Mouse (Mus musculus) gastrocnemius, postnatal 10 days (tissue): ENCODE data around the gene Ncstn. TPM values are rescaled to one million over a fixed set of nuclear protein-coding genes. Genes with fewer than 3 reads are reported as not detected.

Source experiments
- DNase-seq: peaks from one replicate; pipeline ENCODE4 v3.0.0; 2021; ENCODE audit warnings: mixed read lengths
- total RNA-seq, 2 experiments: library from RNA; stranded (reverse); gene quantifications; 2 replicates each; pipeline ENCODE4 v1.2.3; 2021

Gene Ncstn
- total RNA-seq, 2 experiments from 2014 or later, result 43.2 to 47.5 TPM

DNA sequence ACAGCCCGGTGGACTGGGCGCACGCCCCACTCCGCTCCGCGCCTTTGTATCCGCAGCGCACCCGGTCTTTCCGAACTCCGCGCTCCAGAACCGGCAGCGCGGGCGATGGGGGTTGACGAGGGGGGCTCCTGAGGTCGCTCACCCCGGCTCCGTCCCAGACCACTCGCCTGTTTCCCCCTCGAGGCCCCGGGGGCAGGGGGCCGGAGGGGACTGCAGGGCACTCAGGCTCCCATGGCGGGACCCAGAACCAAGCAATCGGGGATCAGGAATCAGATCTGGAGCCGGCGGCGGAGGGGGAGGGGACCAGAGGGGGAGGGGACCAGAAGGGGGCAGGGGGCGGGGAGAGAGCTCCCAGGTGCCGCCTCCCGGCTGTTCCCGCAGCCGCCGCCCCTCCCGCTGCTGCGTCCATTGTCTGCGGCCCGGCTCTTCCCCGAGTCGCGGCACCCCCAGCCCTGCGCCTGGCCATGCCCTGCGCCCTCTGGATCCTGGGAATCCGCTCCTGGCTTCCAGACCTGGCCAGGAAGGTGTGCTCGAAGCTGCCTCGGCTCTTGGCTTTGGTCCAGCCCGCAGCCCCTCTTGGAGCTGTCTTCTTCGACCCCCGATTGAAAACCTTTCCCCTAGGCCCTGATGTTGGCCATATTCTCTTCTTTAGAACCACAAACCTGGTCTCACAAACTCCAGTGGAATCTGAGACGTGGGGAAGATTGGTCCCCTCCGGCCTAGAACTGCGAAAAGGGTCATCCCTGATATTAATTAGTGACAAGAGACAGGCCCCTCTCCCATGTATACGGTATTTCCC is 55.4 kb downstream of the Ncstn start:
- DNase-seq, result peak; percentile 91

DNA sequence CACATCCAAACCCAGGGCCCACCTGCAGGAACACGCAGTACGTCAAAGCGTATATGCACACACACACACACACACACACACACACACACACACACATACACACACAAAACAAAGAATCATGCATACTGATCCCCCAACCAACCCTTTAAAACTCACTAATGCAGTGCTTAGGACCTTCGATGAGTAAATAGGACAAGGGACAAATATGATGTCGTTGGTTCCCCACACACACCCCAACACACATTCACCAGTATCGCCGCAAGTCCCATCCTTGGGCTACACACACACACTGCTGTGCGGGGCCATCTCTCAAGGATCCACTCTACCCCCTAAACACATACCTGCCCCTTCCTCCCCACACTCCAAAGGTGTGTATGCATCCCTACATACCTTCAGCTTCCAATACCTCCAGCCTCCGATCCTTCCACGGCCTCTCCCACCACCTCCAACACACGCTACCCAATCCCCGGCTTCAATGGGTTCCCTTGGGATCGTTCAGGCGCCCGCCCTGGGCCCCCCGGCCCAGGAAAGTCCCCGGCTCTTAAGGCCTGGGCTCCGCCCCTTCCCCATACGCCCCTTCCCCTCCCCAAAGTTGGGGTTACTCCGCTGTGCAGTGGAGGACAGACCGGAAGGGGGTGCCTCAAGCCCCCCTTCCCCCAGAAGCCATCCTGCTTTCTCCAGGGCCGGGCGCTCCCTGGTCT is 56.2 kb downstream of the Ncstn start:
- DNase-seq, result no peak

DNA sequence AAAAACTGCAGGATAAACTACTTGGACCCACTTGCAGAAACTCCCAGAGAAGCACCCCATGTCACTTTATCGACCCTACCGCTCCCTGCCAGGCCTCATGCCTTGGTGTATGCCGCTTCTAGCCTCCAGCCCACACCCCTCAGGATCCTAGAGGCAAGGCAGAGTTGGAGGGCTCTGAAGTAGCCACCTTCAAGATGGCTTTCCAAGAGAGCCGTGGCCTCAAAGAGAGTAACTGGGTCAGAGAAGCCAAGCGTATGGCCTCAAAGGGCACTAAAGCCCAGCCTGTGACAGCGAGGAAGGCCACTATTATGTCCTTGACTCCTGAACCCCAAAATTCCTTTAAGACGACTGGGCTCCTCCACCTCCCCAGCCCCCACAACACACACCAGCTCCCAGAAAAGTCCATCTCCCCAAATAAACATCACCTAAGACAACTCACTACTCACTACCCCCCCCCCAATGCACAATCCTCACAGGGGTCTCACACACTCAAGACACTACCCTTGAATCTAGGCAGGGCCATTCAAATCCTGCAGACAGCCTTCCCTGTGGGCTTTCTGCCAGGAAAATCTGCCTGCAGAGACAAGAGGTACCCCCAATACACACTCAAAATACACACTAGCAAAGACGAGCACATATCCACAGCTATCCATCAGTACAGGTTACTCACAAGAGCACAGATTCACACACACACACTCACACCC is 57.2 kb downstream of the Ncstn start:
- DNase-seq, result no peak

DNA sequence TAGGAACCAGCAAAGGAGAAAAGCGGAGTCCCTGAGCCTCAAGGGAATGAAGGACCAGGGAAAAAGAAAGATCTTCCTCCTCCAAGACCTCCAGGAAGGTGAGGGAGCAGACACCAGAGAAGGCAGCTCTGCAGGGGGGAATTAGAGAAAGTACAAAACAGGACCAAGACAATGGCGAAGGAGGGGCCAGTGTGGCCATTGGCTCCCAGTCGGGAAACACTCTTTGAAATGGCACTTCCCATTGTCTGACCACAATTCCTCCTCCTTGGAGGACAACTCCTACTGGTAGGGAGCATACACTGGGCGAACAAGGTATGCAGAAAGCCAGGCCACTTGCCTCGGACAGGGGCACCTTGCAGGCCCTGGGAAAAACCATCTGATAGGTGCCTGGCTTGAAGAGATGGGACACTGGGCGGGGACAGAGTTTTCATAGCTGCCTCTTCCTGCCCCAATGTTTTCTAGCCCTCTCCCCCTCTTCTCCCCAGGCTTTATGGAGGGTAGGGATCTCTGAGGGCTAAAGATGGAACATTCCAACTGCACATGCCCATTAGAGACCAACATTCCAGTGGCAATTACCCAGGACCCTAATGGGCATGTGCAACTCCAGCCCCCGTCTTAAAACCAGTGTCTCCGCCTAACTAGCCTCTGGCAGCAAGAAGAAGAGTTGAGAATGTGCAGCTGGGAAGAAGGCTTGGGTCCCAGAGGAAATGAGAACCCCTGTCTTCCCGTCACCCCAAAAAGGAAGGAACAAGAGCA is 58.3 kb downstream of the Ncstn start:
- no peak for DNase-seq

DNA sequence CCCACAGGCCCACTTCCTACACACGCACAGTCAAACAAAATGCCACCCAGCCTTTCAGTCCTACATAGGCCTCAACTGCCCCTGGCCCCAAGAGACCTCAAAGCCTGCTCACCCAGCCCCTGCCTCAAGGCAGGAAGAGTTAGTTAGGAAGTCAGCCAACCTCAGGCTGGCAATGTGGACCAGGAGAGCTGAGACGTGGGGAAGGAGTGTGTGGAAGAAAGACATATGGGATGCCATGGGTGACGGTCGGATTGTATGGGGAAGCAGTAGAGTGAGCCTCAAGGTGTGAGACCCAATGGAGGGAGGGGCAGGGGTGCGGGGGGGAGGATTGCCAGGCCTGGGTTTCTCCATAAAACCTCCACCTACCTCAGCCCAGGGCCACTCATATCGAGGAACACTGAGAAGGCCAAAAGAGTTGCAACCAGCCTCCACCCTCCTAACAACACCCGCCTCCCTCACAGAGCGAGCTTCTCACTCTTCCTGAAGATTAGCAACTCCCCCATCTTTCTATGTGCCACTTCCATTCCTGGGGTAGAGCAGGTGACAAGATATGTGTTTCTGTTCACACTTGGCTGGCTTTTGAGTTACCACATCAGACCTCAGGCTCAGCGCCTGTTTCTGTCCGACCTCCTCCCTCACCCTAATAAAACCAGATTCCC is 62.6 kb downstream of the Ncstn start:
- no peak for DNase-seq

DNA sequence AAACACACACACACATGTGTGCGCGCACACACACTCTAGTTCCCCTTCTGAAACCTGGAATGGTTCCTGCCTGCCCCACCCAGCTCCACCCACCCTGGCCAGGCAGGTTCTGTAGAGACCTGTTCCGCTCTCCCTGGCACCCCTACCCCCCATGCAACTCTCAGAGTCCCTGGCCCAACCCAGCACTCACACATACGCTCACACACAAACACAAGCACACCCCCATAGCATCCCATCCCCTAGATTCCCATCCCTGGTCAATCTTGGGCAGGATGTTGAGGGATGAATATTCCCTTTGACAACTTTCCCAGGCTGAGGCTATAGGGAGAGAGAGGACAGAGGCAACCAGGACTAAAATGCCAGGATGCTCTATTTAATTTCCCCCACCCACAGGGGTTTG is 63.3 kb downstream of the Ncstn start:
- no peak for DNase-seq

DNA sequence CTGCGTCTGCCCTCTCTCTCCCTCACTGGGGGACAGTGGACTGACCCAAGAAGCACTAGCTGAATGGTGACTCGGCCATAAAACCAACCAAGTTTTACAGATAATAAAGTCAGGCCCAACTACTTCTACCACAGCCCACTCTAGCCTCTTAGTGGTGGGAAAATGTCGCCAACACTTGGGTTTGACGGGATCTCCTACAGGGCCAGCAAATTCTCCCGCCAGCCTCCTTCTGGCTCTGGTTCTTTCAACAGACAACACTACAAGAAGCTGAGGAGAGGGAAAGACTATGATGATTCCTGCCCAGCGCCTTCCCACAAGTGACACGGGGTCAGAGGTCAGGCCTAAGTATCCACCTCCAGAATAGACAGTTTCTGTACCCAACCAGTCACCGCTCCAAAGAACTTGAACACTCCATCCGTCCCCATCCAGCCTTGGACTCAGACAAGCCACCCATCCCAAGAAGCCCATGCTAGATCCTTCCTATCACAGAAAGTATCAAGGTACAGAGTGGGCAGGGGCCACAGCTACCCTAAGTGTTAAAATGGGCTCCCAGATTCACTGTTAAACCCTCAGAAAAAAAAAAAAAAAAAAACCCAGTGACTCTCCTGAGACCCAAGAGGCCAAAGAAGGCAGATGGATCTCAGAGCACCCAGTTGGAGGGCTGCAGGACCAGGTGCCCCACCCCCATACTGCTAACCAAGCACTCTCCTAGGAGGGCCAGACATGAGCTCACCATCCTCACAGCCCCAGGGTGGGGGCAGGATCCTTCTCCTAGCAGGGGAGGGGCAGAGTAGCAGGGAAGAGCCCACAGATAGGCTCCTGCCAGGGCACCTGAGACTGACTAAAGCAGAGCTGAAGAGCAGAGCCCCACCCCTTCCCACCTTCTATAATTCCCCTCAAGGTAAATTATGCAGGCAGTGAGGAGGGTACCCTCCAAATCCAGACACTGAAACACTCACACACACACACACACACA is 64.0 kb downstream of the Ncstn start:
- no peak for DNase-seq

DNA sequence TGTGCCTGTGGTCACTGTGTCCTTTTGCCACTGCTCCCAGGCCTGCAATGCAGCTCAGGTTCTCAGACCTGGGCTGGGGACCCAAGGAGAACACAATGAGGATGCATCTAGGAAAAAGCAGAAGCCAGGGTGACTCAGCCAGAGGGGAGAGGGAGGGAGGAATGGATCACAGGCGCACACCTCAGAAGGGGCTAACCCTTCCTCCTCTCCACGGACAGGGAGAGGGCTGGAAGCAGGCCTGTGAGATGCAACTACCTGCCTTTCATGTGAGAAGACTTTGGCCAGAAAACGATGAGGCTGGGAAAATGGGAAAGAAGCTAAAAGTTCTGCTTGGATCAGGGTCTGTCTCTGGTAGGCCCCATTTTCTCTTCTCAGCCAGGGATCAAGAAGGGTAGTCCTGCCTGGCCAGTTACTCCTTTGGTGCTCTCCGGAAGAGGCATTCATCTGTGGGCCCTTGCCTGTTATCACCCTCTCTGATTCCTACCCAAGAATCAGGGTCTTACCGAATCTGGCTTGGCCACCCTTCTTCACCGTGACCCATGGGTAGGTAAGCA is 65.0 kb downstream of the Ncstn start:
- DNase-seq, result no peak

DNA sequence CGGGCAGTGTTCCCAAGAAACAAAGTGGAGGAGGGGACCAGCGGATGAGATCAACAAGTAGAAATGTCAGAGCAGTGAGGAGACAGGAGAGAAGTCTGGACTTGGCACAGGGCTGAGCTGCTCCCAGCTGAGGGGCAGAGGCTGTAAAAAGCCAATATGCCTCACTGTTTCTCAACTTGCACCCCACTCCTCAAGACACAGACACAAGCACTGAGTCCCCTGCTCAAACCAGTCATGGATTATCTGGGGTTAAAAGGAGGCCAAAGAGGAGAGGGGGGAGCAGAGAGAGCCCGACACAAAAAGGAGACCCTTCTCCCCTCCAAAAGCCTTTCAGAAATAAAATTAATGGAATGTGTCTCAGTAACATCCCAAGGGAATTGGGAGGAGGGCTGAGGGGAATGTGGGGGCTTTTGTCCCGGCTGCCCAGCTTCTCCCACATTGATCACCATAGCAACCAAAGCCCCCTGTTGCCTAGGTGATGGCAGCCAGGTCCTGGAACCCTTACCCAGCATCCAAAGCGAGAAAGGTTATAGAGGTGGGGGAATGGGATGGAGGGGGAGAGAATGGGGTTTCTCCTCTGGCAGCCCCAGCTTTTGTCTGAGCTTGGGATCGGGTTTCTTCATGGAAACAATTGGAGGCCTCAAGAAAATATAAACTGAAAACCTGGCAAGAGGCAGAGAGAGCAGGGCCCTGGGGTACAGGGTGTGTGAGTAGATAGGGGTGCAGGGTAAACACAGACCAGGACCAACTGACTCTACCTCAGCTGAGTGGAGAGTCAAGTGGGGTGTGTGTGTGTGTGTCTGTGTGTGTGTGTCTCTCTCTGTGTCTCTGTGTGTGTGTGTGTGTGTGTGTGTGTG is 65.7 kb downstream of the Ncstn start:
- DNase-seq, result no peak

DNA sequence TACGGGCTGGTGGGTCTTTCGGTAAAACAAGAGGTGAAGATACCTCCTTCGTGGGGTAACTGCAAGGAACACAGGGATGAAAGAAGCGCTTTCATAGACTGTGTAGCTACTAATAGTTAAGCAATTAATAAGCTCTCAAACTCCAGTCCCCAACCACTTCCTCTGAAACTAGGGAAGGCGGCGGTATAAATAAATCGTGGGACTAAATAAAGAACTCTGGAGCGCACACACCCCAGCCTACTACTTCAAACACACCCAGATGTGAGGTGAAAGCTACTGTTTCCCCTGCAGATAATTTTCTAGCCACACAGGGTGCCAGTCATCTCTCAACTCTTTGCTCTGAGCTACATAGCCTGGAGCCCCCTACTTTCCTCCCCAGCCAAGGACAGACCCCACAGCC is 66.6 kb downstream of the Ncstn start:
- DNase-seq, result no peak

Other genes with a start within 250 kb of the Ncstn start
- 1 to 10 TPM; 2.1 to 5.0 TPM for gene Cd84, start 243.1 kb downstream of the Ncstn start, total RNA-seq
- under 1 TPM in 1 of 2 experiments, not detected in 1; 0.20 TPM for gene Gm10521, start 187.1 kb downstream of the Ncstn start, total RNA-seq
- under 1 TPM; 0.23 to 0.63 TPM for gene Slamf6, start 165.3 kb downstream of the Ncstn start, total RNA-seq
- gene Vangl2, start 54.4 kb downstream of the Ncstn start, total RNA-seq, result 1 to 10 TPM; 5.2 to 7.0 TPM
- not detected for gene Nhlh1, start 25.2 kb downstream of the Ncstn start, total RNA-seq
- 100 to 1,000 TPM in 1 of 2 experiments, 10 to 100 TPM in 1; 97.9 to 117 TPM for gene Copa, start 266 bp downstream of the Ncstn start, total RNA-seq
- 100 to 1,000 TPM; 104 to 106 TPM for gene Pex19, start 44.0 kb upstream of the Ncstn start, total RNA-seq
- gene Dcaf8, start 65.3 kb upstream of the Ncstn start, total RNA-seq, result 100 to 1,000 TPM; 132 to 146 TPM
- gene Pea15a, start 124.0 kb upstream of the Ncstn start, total RNA-seq, result 10 to 100 TPM; 72.5 to 82.1 TPM
- 1,000 to 10,000 TPM; 4,961 to 5,359 TPM for gene Casq1, start 137.1 kb upstream of the Ncstn start, total RNA-seq
- gene Atp1a4, start 175.6 kb upstream of the Ncstn start, total RNA-seq, result under 1 TPM; 0.61 to 0.66 TPM
- 10 to 100 TPM; 15.4 to 19.1 TPM for gene Igsf8, start 178.8 kb upstream of the Ncstn start, total RNA-seq
- 100 to 1,000 TPM; 695 to 761 TPM for gene Atp1a2, start 215.3 kb upstream of the Ncstn start, total RNA-seq
- under 1 TPM; 0.07 to 0.14 TPM for gene Kcnj9, start 246.5 kb upstream of the Ncstn start, total RNA-seq